Mouse (Mus musculus): Measurements from ENCODE around the gene Gng2. TPM values are rescaled to one million over a fixed set of nuclear protein-coding genes. Genes with fewer than 3 reads are reported as not detected.

The Gng2 gene
- polyA plus RNA-seq (2014; fragmentation: Nextera tagmentation; extraction: Ambion mirVana) = 338 and 451 TPM in 2 replicates

DNA sequence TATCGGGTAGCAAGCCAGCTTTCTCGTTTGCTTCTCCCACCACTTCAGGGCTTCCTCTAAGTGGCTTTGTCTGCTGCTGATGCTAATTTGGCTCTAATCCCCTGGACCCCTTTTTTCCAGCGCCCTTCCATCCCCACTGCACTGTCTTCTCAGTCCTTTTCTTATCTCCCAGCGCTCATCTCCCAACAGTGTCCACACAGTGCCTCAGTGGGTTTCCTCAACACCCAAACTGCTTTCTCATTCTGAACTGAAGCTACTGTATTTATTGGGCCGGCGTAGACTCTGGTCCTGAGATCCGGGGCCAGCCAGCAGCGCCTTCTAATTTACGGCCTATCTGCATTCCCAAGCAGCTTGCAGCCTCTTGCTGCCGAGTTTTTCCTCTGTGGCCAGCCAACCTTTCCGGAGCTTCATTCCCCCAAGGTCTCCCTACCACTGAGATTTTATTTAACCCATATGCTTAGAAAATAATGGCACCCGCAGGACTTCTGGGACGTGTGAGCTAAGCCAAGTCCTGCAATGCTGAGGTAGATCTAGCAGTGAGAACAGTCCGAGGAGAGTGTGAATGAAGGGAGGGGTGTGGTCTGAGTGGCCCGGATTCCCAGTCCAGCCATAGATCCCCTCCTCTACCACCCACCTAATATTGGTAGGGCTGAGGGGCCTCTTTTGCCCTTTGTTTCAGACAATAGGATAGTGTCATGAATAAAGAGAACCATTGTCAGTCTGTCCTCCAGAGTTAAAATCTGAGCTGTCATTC is at the start of gene Gng2:
Gng2 (minus strand) TSS at position 357 of the 754 bp plus-strand sequence.
- Histone ChIP-seq H3K4me1 (ENCODE audit: control insufficient read depth, insufficient read depth, low read length) (peaks cover 15% of the 10 kb centered on the region), H3K36me3 (ENCODE audit: control insufficient read depth, insufficient read depth, low read length) (no peaks in the 10 kb centered on the region), H3K9ac (replicated peaks; ENCODE audit: low read depth, low read length) (peak within 1 kb of the TSS; percentile 70), H3K27me3 (ENCODE audit: control insufficient read depth, insufficient read depth, low read length) (no peaks in the 10 kb centered on the region), H3K4me3 (ENCODE audit: low read depth, low read length) (peak within 1 kb of the TSS; percentile 48), H3K9me3 (ENCODE audit: control insufficient read depth, low read length) (no peaks in the 10 kb centered on the region), H3K4me2 (ENCODE audit: low read depth, low read length) (peak within 1 kb of the TSS; percentile 67), H3K27ac (ENCODE audit: low read depth, low read length) (peak within 1 kb of the TSS; percentile 97)
- peak; percentile 39 for ATAC-seq (ENCODE audit: low read depth)
- WGBS = 3% methylated on average over 15 of the region's 15 CpGs

DNA sequence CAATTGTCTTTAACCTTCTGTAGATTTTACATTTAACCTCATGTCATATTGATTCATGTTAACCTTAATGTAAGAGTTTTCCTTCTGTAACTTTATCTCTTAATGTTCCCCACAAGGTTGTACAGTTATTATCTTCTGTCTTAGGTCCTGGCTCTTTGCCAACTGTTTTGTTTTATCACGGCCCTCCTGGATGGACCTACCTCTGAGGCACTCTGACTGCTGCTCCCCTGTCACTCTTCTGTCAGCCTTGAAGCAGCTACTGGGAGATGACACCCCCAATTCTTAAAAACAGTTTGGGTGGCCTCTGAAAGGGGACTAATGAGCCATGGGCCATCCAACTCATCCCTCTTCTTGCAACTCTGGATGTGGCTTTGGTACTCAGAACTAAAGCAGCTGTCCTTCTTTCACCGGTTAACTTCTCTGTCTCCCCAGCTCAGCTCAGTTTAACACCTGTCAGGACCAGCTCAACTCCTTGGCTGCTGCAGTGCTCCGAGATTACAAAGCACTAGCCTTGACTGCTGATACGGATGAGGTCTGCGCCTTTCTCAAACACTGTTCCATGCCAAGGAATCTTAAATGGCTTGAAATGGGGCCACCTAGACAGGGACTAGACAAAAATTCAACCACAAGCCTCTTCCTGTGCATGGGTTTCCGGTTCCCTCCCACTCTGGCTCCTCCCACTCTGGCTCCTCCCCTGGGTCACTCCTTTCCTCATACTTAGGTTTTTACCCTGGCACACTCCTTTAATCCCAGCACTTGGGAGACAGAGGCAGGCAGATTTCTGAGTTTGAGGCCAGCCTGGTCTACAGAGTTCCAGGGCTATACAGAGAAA is 47.7 kb upstream of the Gng2 start:
- Histone ChIP-seq H3K36me3 (ENCODE audit: control insufficient read depth, insufficient read depth, low read length) (no peaks in the 10 kb centered on the region), H3K4me1 (ENCODE audit: control insufficient read depth, insufficient read depth, low read length) (no peaks in the 10 kb centered on the region), H3K9ac (replicated peaks; ENCODE audit: low read depth, low read length) (no peak overlapping the region), H3K9me3 (ENCODE audit: control insufficient read depth, low read length) (no peaks in the 10 kb centered on the region), H3K27ac (ENCODE audit: low read depth, low read length) (no peak overlapping the region), H3K4me3 (ENCODE audit: low read depth, low read length) (no peak overlapping the region), H3K27me3 (ENCODE audit: control insufficient read depth, insufficient read depth, low read length) (no peaks in the 10 kb centered on the region), H3K4me2 (ENCODE audit: low read depth, low read length) (no peak overlapping the region)
- 74% methylated on average over 6 of the region's 6 CpGs for WGBS
- ATAC-seq (ENCODE audit: low read depth) = no peak

DNA sequence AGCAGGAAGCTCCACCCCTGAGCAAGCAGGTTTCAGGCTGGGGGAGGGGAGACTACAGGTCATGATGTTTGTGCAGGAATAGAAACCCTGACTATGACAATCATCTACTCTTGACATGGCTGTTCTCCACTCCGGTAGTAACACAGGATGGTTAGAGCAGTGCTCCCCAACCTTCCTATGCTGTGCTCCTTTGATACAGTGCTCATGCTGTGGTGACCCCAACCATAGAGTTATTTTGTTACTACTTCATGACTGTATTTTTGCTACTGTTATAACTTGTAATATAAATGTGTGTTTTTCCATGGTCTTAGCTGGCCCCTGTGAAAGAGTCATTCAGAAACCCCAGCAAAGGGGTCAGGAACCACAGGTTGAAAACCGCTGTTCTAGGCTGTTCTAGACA is 46.5 kb upstream of the Gng2 start:
- H3K4me1 ChIP-seq (ENCODE audit: control insufficient read depth, insufficient read depth, low read length) = no peaks in the 10 kb centered on the region
- ATAC-seq (ENCODE audit: low read depth) = no peak
- H3K9me3 ChIP-seq (ENCODE audit: control insufficient read depth, low read length) = no peaks in the 10 kb centered on the region
- H3K27me3 ChIP-seq (ENCODE audit: control insufficient read depth, insufficient read depth, low read length) = no peaks in the 10 kb centered on the region
- H3K27ac ChIP-seq (ENCODE audit: low read depth, low read length) = no peak overlapping the region
- WGBS = 94% methylated on average over 2 of the region's 2 CpGs
- no peaks in the 10 kb centered on the region for H3K36me3 ChIP-seq (ENCODE audit: control insufficient read depth, insufficient read depth, low read length)
- no peak overlapping the region for H3K4me3 ChIP-seq (ENCODE audit: low read depth, low read length)
- no peak overlapping the region for H3K4me2 ChIP-seq (ENCODE audit: low read depth, low read length)
- H3K9ac ChIP-seq (replicated peaks; ENCODE audit: low read depth, low read length) = no peak overlapping the region

DNA sequence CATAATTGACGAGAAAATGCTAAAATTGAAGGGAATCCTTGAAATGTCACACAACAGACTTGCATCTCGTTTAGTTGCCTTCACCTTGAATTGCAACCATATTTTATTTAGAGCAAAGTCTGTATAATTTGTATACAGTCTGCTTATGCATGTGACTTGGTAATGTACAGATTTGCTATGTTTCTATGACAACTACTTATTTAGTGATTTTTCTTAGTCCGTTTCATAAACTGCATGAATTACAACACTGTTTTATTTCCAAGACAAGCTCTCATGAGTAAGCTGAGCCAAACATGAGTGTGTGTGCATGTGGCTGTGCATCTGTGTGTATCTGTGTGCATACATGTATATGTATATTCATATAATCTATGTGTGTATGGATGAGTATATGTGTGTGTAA is 42.1 kb upstream of the Gng2 start:
- Histone ChIP-seq H3K9ac (replicated peaks; ENCODE audit: low read depth, low read length) (no peak overlapping the region), H3K4me2 (ENCODE audit: low read depth, low read length) (no peak overlapping the region), H3K36me3 (ENCODE audit: control insufficient read depth, insufficient read depth, low read length) (no peaks in the 10 kb centered on the region), H3K4me3 (ENCODE audit: low read depth, low read length) (no peak overlapping the region), H3K4me1 (ENCODE audit: control insufficient read depth, insufficient read depth, low read length) (no peaks in the 10 kb centered on the region), H3K9me3 (ENCODE audit: control insufficient read depth, low read length) (no peaks in the 10 kb centered on the region), H3K27me3 (ENCODE audit: control insufficient read depth, insufficient read depth, low read length) (no peaks in the 10 kb centered on the region), H3K27ac (ENCODE audit: low read depth, low read length) (no peak overlapping the region)
- WGBS = 78% methylated on average over 3 of the region's 3 CpGs
- ATAC-seq (ENCODE audit: low read depth) = no peak

DNA sequence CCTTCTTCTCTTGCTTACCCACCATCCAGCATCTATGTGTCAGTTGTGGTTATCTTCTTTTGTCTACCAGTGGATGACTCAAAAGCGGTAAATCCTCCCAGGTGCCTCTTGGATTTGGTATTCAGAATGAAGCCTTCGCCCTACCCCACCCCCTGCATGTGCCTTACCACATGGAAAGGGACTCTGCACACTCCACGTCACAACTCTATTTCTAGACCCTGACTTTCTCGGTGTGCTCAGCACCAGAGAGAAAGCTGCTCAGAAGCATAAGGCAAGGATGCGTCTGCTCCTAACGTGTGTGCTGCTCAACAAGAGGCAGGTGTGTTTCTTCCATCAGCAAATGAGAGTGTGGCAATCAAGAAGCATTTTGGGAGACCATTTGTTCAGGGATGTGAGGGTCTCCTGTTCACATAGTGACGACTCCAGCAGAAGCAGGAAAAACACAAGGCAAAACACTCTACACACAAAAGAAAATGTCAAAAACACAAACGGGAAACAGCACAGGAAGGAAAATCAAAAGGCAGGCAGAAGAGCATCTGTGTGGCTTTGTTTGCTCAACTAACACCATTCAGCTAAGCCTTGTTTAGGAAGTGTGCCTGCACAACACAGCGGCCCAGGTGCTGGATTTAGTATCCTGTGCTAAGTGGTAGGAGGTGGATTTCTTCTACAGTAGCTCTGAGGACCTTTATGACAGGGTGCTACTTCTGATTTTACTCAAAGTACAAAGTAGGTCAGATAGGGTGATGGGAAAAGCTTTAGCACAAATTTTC is 35.3 kb upstream of the Gng2 start:
- H3K36me3 ChIP-seq (ENCODE audit: control insufficient read depth, insufficient read depth, low read length) = no peaks in the 10 kb centered on the region

DNA sequence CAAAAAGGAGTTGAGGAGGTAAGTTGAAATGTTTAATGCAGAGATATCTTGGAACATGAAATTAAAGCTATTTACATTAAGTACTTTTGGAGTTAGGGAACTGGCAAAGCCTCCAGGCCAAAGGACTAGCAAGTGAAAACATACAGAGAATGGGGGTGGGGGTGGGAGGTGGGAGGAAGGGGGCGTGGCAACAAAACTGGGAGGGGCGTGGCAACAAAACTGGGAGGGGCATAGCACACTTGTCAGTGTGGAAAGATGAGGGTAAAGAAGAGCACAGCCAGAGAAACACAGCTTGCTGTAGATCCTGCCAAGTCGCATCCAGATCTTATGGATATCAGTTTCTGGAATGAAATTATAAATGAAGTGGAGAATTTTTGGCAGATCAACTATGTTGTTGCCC is 30.0 kb upstream of the Gng2 start:
- peaks cover 3% of the 10 kb centered on the region; the same call in 1 of the 2 replicates for H3K9me3 ChIP-seq (ENCODE audit: control insufficient read depth, low read length)
- ATAC-seq (ENCODE audit: low read depth) = no peak
- H3K9ac ChIP-seq (replicated peaks; ENCODE audit: low read depth, low read length) = no peak overlapping the region
- 66% methylated on average over 3 of the region's 3 CpGs for WGBS
- no peaks in the 10 kb centered on the region for H3K4me1 ChIP-seq (ENCODE audit: control insufficient read depth, insufficient read depth, low read length)
- no peaks in the 10 kb centered on the region for H3K36me3 ChIP-seq (ENCODE audit: control insufficient read depth, insufficient read depth, low read length)
- H3K4me3 ChIP-seq (ENCODE audit: low read depth, low read length) = no peak overlapping the region
- no peak overlapping the region for H3K27ac ChIP-seq (ENCODE audit: low read depth, low read length)
- H3K27me3 ChIP-seq (ENCODE audit: control insufficient read depth, insufficient read depth, low read length) = no peaks in the 10 kb centered on the region
- H3K4me2 ChIP-seq (ENCODE audit: low read depth, low read length) = no peak overlapping the region

More for the DNA sequence above, 35.3 kb upstream of the Gng2 start:
- no peak overlapping the region for H3K27ac ChIP-seq (ENCODE audit: low read depth, low read length)
- H3K4me3 ChIP-seq (ENCODE audit: low read depth, low read length) = no peak overlapping the region
- H3K27me3 ChIP-seq (ENCODE audit: control insufficient read depth, insufficient read depth, low read length) = no peaks in the 10 kb centered on the region
- 75% methylated on average over 9 of the region's 9 CpGs for WGBS
- ATAC-seq (ENCODE audit: low read depth) = no peak
- H3K4me1 ChIP-seq (ENCODE audit: control insufficient read depth, insufficient read depth, low read length) = no peaks in the 10 kb centered on the region
- no peak overlapping the region for H3K4me2 ChIP-seq (ENCODE audit: low read depth, low read length)
- no peaks in the 10 kb centered on the region for H3K9me3 ChIP-seq (ENCODE audit: control insufficient read depth, low read length)
- H3K9ac ChIP-seq (replicated peaks; ENCODE audit: low read depth, low read length) = no peak overlapping the region

DNA sequence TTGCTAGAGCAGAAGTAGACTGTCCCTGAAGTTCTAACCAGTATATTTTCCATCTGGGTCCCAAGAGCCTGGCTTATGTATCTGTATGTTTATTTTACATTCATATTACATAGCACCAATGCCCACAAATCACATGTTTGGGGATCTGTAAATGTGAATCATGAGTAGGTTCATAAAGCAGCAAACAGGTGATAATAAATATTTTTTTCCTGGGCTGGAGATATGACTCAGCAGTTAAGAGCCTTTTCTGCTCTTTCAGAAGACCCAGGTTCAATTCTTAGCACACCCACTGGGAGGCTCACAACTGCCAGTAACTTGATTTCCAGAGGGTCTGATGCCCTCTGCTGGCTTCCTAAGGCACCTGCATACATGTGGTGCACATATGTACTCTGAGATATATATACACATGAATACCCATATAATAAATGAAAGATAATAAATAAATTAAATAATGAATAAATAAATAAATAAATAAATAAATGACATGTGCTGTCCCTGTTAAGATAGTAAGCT is 27.4 kb upstream of the Gng2 start:
- H3K9ac ChIP-seq (replicated peaks; ENCODE audit: low read depth, low read length) = no peak overlapping the region
- H3K36me3 ChIP-seq (ENCODE audit: control insufficient read depth, insufficient read depth, low read length) = no peaks in the 10 kb centered on the region
- no peak overlapping the region for H3K27ac ChIP-seq (ENCODE audit: low read depth, low read length)

DNA sequence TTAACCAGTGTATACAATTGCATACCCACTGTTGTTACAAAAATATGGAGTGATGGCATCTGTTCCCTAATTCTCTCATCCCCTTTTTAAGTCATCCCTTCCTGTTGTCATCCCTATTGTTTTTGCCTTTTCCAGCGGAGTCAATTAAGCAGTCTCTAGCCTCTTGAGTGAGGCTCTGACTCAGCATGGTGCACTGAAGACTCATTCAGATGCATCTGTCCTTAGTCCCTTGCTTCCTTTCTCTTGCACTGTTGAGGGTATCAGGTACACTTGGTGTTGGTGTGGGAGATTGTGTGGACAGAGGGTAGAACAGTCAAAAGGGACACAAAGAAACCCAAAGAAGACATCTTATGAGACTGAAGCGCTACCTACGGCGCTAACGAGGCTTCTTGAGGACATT is 19.4 kb upstream of the Gng2 start:
- Histone ChIP-seq H3K27me3 (ENCODE audit: control insufficient read depth, insufficient read depth, low read length) (no peaks in the 10 kb centered on the region), H3K36me3 (ENCODE audit: control insufficient read depth, insufficient read depth, low read length) (no peaks in the 10 kb centered on the region), H3K4me1 (ENCODE audit: control insufficient read depth, insufficient read depth, low read length) (no peaks in the 10 kb centered on the region), H3K9me3 (ENCODE audit: control insufficient read depth, low read length) (no peaks in the 10 kb centered on the region), H3K4me2 (ENCODE audit: low read depth, low read length) (no peak overlapping the region), H3K4me3 (ENCODE audit: low read depth, low read length) (no peak overlapping the region), H3K9ac (replicated peaks; ENCODE audit: low read depth, low read length) (no peak overlapping the region), H3K27ac (ENCODE audit: low read depth, low read length) (no peak overlapping the region)
- WGBS = 73% methylated on average over 5 of the region's 5 CpGs
- no peak for ATAC-seq (ENCODE audit: low read depth)

More for the DNA sequence above, 27.4 kb upstream of the Gng2 start:
- Histone ChIP-seq H3K4me2 (ENCODE audit: low read depth, low read length) (no peak overlapping the region), H3K4me1 (ENCODE audit: control insufficient read depth, insufficient read depth, low read length) (no peaks in the 10 kb centered on the region), H3K4me3 (ENCODE audit: low read depth, low read length) (no peak overlapping the region), H3K9me3 (ENCODE audit: control insufficient read depth, low read length) (peaks cover 3% of the 10 kb centered on the region; the same call in 1 of the 2 replicates), H3K27me3 (ENCODE audit: control insufficient read depth, insufficient read depth, low read length) (no peaks in the 10 kb centered on the region)
- ATAC-seq (ENCODE audit: low read depth) = no peak

All from neural tube, embryonic 14.5 days (tissue).